Mouse (Mus musculus) forebrain, embryonic 11.5 days (tissue): ENCODE measurements around the gene B4galt1. TPM values are rescaled to one million over a fixed set of nuclear protein-coding genes. Genes with fewer than 3 reads are reported as not detected.

Experiments
- ATAC-seq: fragments of 200-750 bp; cut with Nextera tagmentation; replicated peaks from 2 replicates; pipeline ENCODE4 v1.8.0; 2017; ENCODE audit warnings: moderate TSS enrichment; ENCODE audit not compliant: low FRiP score
- DNase-seq: peaks from one replicate; pipeline ENCODE4 v3.0.0-alpha.2; 2017; ENCODE audit warnings: low spot score
- H3K27ac ChIP-seq: fragments of 300-500 bp; sonication (generic); 2 replicates; pipeline ENCODE4 v1.5.1; 2014; ENCODE audit warnings: low read depth, low read length
- H3K27me3 ChIP-seq: fragments of 300-500 bp; sonication (generic); 2 replicates; pipeline ENCODE4 v1.6.1; 2014; ENCODE audit warnings: mild to moderate bottlenecking, low read length, mixed read lengths; ENCODE audit not compliant: control insufficient read depth, insufficient read depth
- H3K36me3 ChIP-seq: fragments of 300-500 bp; sonication (generic); 2 replicates; pipeline ENCODE4 v1.6.1; 2014; ENCODE audit warnings: mild to moderate bottlenecking, low read length, moderate library complexity, mixed read lengths; ENCODE audit not compliant: control insufficient read depth, insufficient read depth
- H3K4me1 ChIP-seq: fragments of 300-500 bp; sonication (generic); replicated peaks from 2 replicates; pipeline ENCODE4 v1.6.1; 2014; ENCODE audit warnings: low read length, mixed read lengths; ENCODE audit not compliant: control insufficient read depth, insufficient read depth
- H3K4me2 ChIP-seq: fragments of 300-500 bp; sonication (generic); 2 replicates; pipeline ENCODE4 v1.6.1; 2014; ENCODE audit warnings: low read depth, mild to moderate bottlenecking, low read length, moderate library complexity, mixed read lengths; ENCODE audit not compliant: severe bottlenecking
- H3K4me3 ChIP-seq: fragments of 300-500 bp; sonication (generic); 2 replicates; pipeline ENCODE4 v1.5.1; 2014; ENCODE audit warnings: low read depth, low read length
- H3K9ac ChIP-seq: fragments of 300-500 bp; sonication (generic); 2 replicates; pipeline ENCODE4 v1.6.1; 2014; ENCODE audit warnings: low read length
- H3K9me3 ChIP-seq: fragments of 300-500 bp; sonication (generic); 2 replicates; pipeline ENCODE4 v1.6.1; 2016; ENCODE audit warnings: low read length, mixed read lengths; ENCODE audit not compliant: control insufficient read depth
- whole genome bisulfite sequencing: fragments of 180-500 bp; shearing (Covaris S2); extraction: QIAGEN DNeasy Blood & Tissue Kit; methylation state at CpG from one replicate; pipeline ENCODE4 v1.1.7; 2014; 5-methylcytosine and 5-hydroxymethylcytosine counted together
- polyA plus RNA-seq: library from polyadenylated mRNA; unstranded; fragments of >200 nt; fragmentation: Nextera tagmentation; extraction: Ambion mirVana; gene quantifications from 2 replicates; pipeline ENCODE4 v1.2.1, GENCODE M21; 2014

Gene B4galt1
- polyA plus RNA-seq, 1 experiment from 2014 or later = 19.3 TPM

DNA sequence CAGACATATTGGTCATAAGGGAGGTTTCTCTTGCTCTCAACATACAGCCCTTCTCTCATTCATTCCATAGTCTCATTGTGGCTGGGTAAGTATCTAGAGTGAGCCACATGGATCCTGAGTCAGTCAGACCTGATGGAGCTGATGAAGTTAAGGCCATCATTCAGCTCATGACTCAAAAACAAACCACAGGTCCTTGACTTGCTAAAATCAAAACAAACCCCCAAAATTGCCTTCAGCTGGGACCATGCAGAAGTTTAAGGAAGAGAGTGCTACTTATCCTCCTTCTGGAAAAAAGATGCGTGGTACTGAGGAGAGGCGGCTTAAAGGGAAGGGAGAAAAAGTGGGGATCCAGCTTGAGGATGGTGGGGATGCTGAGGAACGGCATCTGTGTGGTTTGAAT lies 58.0 kb downstream of the B4galt1 start:
- Histone ChIP-seq H3K27me3 (no peaks in the 10 kb centered on the region), H3K4me3 (no peak overlapping the region), H3K4me2 (no peak overlapping the region), H3K36me3 (no peaks in the 10 kb centered on the region), H3K27ac (no peak overlapping the region), H3K9me3 (no peaks in the 10 kb centered on the region), H3K9ac (no peak overlapping the region), H3K4me1 (no peaks in the 10 kb centered on the region)
- no peak for ATAC-seq
- DNase-seq = no peak
- WGBS = 89% methylated on average over 3 of the region's 3 CpGs

DNA sequence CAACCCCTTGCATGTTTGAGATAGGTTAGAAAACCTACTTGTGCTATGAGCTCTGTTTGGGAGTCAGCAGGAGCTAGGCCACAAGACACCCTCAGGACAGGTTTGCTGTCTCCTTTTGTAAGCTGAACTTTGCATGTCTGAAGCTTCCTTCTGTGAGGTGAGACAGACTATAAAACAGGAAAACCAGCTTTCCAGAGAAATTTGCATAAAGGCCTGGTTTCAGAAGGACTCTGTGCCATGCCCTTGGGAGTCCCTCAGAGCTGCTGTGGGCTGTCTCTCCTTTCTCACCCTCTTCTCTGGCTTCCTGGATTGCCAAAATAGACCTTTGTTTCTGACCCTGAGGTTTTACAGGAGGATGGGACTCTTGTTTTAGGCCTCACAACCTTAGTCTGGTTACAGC lies 59.5 kb downstream of the B4galt1 start:
- Histone ChIP-seq H3K27me3 (no peaks in the 10 kb centered on the region), H3K36me3 (no peaks in the 10 kb centered on the region), H3K4me2 (no peak overlapping the region), H3K27ac (no peak overlapping the region), H3K9ac (no peak overlapping the region), H3K4me1 (no peaks in the 10 kb centered on the region), H3K9me3 (no peaks in the 10 kb centered on the region), H3K4me3 (no peak overlapping the region)
- no peak for DNase-seq
- no peak for ATAC-seq

DNA sequence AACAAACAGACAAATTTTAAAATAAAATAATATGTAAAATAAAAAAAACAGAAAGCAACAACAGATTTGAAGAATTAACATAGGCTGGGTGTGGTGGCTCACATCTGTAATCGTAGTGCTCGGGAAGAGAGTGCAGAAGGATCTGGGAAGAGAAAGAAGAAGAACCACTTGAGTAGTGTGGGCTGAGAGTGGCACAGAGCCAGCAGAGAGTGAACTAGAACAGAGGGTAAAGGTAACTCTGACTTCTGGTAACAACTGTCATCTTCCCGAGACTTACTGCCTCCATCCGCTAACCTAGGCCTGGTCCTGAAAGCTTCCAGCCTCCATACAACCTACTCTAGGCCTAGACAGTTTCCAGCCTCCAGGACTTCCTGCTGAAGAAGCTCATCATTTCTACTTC lies 62.6 kb downstream of the B4galt1 start:
- no peaks in the 10 kb centered on the region for H3K27me3 ChIP-seq
- ATAC-seq = no peak
- H3K36me3 ChIP-seq = no peaks in the 10 kb centered on the region

DNA sequence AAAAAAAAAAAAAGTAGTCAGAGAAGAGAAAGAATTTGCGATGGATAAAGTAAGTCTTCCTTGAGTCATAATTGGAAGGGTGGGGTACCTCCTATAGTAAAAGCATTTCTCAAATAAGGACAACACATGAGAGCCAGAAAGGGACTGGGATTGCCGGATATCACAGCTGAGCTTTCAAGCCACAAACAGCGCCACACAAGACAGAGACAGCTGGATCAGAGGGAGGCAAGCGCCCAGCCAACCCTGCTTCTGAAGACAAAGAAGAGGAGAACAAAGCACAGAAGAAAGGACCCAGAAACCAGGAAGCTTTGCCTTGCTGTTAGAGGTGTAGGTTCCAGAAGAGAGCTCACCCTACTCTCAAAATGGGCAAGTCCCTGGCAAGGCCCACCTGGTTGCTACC lies 67.2 kb downstream of the B4galt1 start:
- no peaks in the 10 kb centered on the region for H3K36me3 ChIP-seq
- no peak overlapping the region for H3K9ac ChIP-seq
- no peak for DNase-seq
- WGBS = 57% methylated on average over 4 of the region's 4 CpGs
- no peaks in the 10 kb centered on the region for H3K9me3 ChIP-seq
- H3K27ac ChIP-seq = no peak overlapping the region
- no peak overlapping the region for H3K4me3 ChIP-seq
- no peaks in the 10 kb centered on the region for H3K4me1 ChIP-seq
- ATAC-seq = no peak
- H3K27me3 ChIP-seq = no peaks in the 10 kb centered on the region
- H3K4me2 ChIP-seq = no peak overlapping the region

More for the DNA sequence above, 62.6 kb downstream of the B4galt1 start:
- Histone ChIP-seq H3K4me2 (no peak overlapping the region), H3K4me3 (no peak overlapping the region), H3K27ac (no peak overlapping the region), H3K9me3 (no peaks in the 10 kb centered on the region), H3K9ac (no peak overlapping the region), H3K4me1 (no peaks in the 10 kb centered on the region)
- DNase-seq = no peak
- WGBS = 93% methylated on average over 4 of the region's 4 CpGs

DNA sequence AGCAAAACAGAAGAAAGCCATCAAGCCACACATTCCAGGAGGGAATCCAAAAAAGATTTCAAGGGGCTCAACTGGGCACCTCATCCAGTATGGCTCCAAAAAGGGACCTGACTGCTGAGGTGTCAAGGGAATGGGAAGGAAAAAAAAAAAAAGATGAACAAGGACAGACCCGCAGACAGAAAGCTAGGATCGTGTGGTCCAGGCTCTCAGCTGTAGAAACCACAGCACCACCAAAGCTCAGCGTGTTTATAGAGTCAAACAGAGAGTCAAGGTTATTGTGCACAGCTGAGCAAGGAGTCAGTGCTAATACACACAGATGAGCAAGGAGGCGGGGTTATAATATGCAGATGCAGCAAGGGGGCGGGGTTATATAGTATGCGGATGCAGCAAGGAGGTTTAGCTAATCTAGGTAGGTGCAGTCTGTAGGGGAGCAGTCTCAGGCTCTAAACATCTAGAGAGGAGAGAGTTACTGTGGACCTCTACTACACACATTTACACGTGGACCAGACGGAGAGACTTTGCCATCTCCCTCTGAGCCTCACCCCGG lies 68.1 kb downstream of the B4galt1 start:
- 84% methylated on average over 9 of the region's 9 CpGs for WGBS
- no peaks in the 10 kb centered on the region for H3K9me3 ChIP-seq
- H3K27ac ChIP-seq = no peak overlapping the region
- DNase-seq = no peak
- no peaks in the 10 kb centered on the region for H3K27me3 ChIP-seq
- no peaks in the 10 kb centered on the region for H3K4me1 ChIP-seq
- no peaks in the 10 kb centered on the region for H3K36me3 ChIP-seq
- H3K9ac ChIP-seq = no peak overlapping the region
- H3K4me3 ChIP-seq = no peak overlapping the region
- no peak for ATAC-seq
- no peak overlapping the region for H3K4me2 ChIP-seq

DNA sequence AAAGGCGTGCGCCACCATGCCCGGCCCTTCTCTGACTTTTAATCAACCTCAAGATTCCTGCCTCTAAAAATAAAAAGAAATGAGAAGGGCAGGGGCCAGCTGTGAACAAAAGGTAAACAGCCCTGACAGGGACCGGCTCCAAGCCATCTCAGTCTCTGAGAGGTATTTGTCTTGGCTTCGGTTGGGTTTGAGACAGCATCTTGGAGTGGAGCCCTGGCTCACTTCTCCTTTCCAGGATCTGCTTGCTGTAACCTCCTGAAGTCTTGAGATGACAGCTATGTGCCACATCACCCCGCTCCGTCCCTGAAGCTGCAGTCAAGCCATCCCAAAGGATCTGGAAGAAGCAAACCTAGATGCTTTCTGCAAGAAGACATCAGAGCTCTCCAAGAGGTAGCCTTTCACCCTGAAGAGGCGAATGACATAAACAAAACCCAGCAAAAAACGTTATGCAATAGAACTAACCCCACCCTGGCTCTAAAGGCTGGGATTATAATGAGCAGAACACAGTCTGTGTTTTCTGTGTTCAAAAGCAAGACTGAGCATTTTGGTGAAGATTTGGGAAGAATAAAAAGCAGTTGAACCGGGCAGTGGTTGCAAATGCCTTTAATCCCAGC lies 69.1 kb downstream of the B4galt1 start:
- H3K27me3 ChIP-seq = no peaks in the 10 kb centered on the region
- H3K4me1 ChIP-seq = no peaks in the 10 kb centered on the region
- H3K4me2 ChIP-seq = no peak overlapping the region
- DNase-seq (no peak), ATAC-seq (no peak)
- no peaks in the 10 kb centered on the region for H3K36me3 ChIP-seq
- H3K4me3 ChIP-seq = no peak overlapping the region
- 88% methylated on average over 10 of the region's 10 CpGs for whole genome bisulfite sequencing
- H3K9me3 ChIP-seq = no peaks in the 10 kb centered on the region
- H3K27ac ChIP-seq = no peak overlapping the region
- H3K9ac ChIP-seq = no peak overlapping the region

DNA sequence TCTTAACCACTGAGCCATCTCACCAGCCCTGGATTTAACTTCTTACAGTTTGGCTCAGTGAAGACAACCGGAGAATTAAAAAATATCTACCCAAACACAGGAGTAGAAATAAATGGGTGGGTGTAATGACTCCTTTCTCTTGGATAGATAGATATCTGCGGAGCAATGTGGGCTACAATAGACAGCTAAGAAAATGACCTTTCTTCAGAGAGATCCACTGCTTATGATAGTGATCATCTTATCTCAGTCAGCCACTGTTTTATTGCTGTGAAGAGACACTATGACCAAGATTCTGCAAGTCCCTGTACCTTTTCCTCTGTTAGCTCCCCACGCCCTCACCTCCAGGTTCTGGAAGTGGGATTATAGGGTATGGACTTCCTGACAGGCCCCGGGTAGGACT lies 70.8 kb downstream of the B4galt1 start:
- no peak overlapping the region for H3K9ac ChIP-seq
- no peak overlapping the region for H3K27ac ChIP-seq
- H3K4me2 ChIP-seq = no peak overlapping the region
- H3K9me3 ChIP-seq = no peaks in the 10 kb centered on the region
- H3K4me3 ChIP-seq = no peak overlapping the region
- ATAC-seq = no peak
- H3K27me3 ChIP-seq = no peaks in the 10 kb centered on the region
- no peaks in the 10 kb centered on the region for H3K4me1 ChIP-seq
- WGBS = 90% methylated on average over 4 of the region's 4 CpGs
- DNase-seq = no peak
- H3K36me3 ChIP-seq = no peaks in the 10 kb centered on the region

DNA sequence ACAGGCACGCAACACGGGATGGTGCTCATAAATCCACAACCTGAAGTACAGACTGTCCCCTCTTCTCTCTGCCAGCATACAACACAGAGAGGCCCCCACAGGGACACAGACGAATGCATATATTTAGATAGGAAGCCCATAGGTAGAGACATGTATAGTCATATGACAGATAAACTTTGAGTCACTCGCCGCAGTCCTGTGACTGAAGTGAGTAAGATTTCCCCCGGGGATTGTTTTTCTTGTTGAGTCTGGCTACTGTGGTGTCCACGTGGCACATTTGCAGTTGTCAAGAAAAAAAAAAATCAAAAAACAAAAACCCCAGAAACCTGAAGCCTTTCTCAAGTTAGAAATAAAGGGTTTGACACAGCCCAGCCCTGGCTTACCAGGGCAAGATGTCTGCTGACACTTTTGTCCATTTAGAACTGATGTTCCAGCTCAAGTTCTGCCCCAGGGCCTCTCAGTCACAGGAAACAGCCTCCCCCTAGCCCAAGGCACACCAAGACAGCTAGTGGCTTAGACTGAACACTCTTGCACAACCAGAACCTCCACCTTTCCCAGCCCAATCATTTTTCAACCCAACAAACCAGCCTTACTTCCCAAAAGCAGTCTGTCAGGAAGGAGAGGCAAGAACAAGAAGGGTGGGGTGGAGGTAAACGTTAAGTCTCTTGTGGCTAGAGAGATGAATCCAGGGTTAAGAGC lies 71.9 kb downstream of the B4galt1 start:
- Histone ChIP-seq H3K4me2 (no peak overlapping the region), H3K36me3 (no peaks in the 10 kb centered on the region), H3K27me3 (no peaks in the 10 kb centered on the region), H3K4me3 (no peak overlapping the region), H3K9ac (no peak overlapping the region), H3K9me3 (no peaks in the 10 kb centered on the region), H3K4me1 (no peaks in the 10 kb centered on the region), H3K27ac (no peak overlapping the region)
- 76% methylated on average over 8 of the region's 8 CpGs for WGBS
- ATAC-seq (no peak), DNase-seq (no peak)

DNA sequence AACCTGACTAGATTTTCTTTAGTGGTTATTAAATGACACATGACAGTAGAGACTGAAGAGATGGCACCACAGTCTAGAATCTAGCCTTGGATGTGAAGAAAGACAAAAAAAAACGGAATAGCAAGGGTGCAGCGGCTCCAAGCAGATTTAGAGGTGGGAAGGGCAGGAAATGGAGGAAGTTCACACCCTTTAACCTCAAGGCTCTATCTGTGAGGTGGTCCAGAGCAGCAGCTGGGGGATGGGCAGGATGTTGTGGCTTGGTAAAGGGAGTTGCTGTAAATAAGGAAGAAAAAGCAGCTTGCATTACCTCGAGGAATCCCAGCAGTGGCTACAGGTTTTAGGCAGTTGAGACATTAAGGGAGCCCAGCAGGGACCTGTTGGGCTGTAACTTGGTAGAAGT lies 72.7 kb downstream of the B4galt1 start:
- H3K4me2 ChIP-seq = no peak overlapping the region
- H3K27me3 ChIP-seq = no peaks in the 10 kb centered on the region
- no peaks in the 10 kb centered on the region for H3K9me3 ChIP-seq
- WGBS = 47% methylated on average over 3 of the region's 3 CpGs
- no peaks in the 10 kb centered on the region for H3K4me1 ChIP-seq
- ATAC-seq = no peak
- no peak for DNase-seq
- no peak overlapping the region for H3K4me3 ChIP-seq
- H3K9ac ChIP-seq = no peak overlapping the region
- no peaks in the 10 kb centered on the region for H3K36me3 ChIP-seq
- no peak overlapping the region for H3K27ac ChIP-seq
